10 mouse cellular contexts compared by ENCODE assay signal in genomic region chr9:43262811-43263550, GRCm38 (mm10). TPM values are rescaled to one million over a fixed set of nuclear protein-coding genes. Genes with fewer than 3 reads are reported as not detected.
DNase-seq lines count a peak whose midpoint lies in the region; ATAC-seq and TF ChIP-seq lines count a peak whose summit lies in the region.
"Had no signal": no experiment of that assay in that cellular context is flagged by ENCODE, and none has a peak within 500 bp of the region (broad histone marks: within the 10 kb centered on the region; RNA-seq: fewer than 3 reads in every experiment).

No protein-coding gene starts in this region.

- H3K4me3 ChIP-seq in lung, embryonic 14.5 days (ENCODE audit: low read depth, low read length) = no peak overlapping the region
- no peak overlapping the region for H3K4me3 ChIP-seq in lung, adult 2 months (replicated peaks; ENCODE audit: extremely low read depth, low read depth, low read length)
- H3K4me3 ChIP-seq in embryonic fibroblast, embryonic 13.5 days (ENCODE audit: insufficient read depth, low read length) = no peak overlapping the region
- no peak overlapping the region for H3K4me3 ChIP-seq in stomach, embryonic 14.5 days (ENCODE audit: low read depth, low read length)
- no peak overlapping the region for H3K4me3 ChIP-seq in midbrain, embryonic 15.5 days

- WGBS in lung, embryonic 14.5 days = 42% methylated on average over 9 of the region's 9 CpGs
- 70% methylated on average over 9 of the region's 9 CpGs for WGBS in lung, adult 2 months
- WGBS in stomach, embryonic 14.5 days = 42% methylated on average over 9 of the region's 9 CpGs
- 77% methylated on average over 9 of the region's 9 CpGs for WGBS in midbrain, embryonic 15.5 days

- H3K4me1 ChIP-seq in lung, embryonic 14.5 days (ENCODE audit: insufficient read depth) = peaks cover 24% of the 10 kb centered on the region
- H3K4me1 ChIP-seq in lung, adult 2 months (ENCODE audit: control insufficient read depth, insufficient read depth, low read length) = no peaks in the 10 kb centered on the region; the same call in 1 of the 2 replicates
- peaks cover 11% of the 10 kb centered on the region for H3K4me1 ChIP-seq in embryonic fibroblast, embryonic 13.5 days (ENCODE audit: control insufficient read depth, insufficient read depth, low read length)
- peaks cover 35% of the 10 kb centered on the region for H3K4me1 ChIP-seq in stomach, embryonic 14.5 days (ENCODE audit: control insufficient read depth, insufficient read depth, low read length)
- no peaks in the 10 kb centered on the region for H3K4me1 ChIP-seq in midbrain, embryonic 15.5 days

- no peak for TF ChIP-seq CTCF in lung, embryonic 14.5 days (IDR thresholded peaks at IDR 0.05; ENCODE audit: low read depth)
- TF ChIP-seq CTCF in lung, adult 2 months (IDR thresholded peaks at IDR 0.05; ENCODE audit: insufficient read depth, low read length) = no peak
- TF ChIP-seq CTCF in embryonic fibroblast, embryonic 13.5 days (IDR thresholded peaks at IDR 0.05; ENCODE audit: borderline replicate concordance, insufficient read depth, low read length) = no peak

- no peaks in the 10 kb centered on the region for H3K36me3 ChIP-seq in lung, embryonic 14.5 days (ENCODE audit: insufficient read depth)
- H3K36me3 ChIP-seq in stomach, embryonic 14.5 days (ENCODE audit: control insufficient read depth, insufficient read depth, low read length) = no peaks in the 10 kb centered on the region
- no peaks in the 10 kb centered on the region for H3K36me3 ChIP-seq in midbrain, embryonic 15.5 days (replicated peaks)

- DNase-seq in lung, embryonic 14.5 days = peak; percentile 74
- no peak for DNase-seq in lung, adult 2 months
- peak; percentile 68 for DNase-seq in kidney, postnatal 14 days
- no peak for DNase-seq in cerebellum, adult 9-10 months
- no peak for DNase-seq in thymus, adult 18-20 months
- DNase-seq: left cerebral cortex, postnatal 4 days; right cerebral cortex, postnatal 25 days had no signal

- no peaks in the 10 kb centered on the region for H3K9me3 ChIP-seq in lung, embryonic 14.5 days (ENCODE audit: low read depth, low read length)
- no peaks in the 10 kb centered on the region for H3K9me3 ChIP-seq in stomach, embryonic 14.5 days (ENCODE audit: control insufficient read depth, low read depth, low read length)
- H3K9me3 ChIP-seq in midbrain, embryonic 15.5 days = no peaks in the 10 kb centered on the region

- H3K27ac ChIP-seq in lung, embryonic 14.5 days (ENCODE audit: low read depth) = peak overlapping the region; percentile 96
- H3K27ac ChIP-seq in embryonic fibroblast, embryonic 13.5 days (ENCODE audit: insufficient read depth, low read length) = peak overlapping the region; percentile 97
- peak overlapping the region; percentile 94 for H3K27ac ChIP-seq in stomach, embryonic 14.5 days (ENCODE audit: low read length)
- H3K27ac ChIP-seq in midbrain, embryonic 15.5 days = no peak overlapping the region

- peak; percentile 29 for ATAC-seq in lung, embryonic 14.5 days (ENCODE audit: insufficient read depth)
- no peak for ATAC-seq in stomach, embryonic 14.5 days (ENCODE audit: insufficient number of reproducible peaks, insufficient read depth, low FRiP score, low read depth)
- ATAC-seq in midbrain, embryonic 15.5 days (replicated peaks) = no peak

- no peak overlapping the region for H3K9ac ChIP-seq in lung, embryonic 14.5 days
- H3K9ac ChIP-seq in stomach, embryonic 14.5 days (replicated peaks; ENCODE audit: low read depth, low read length) = no peak overlapping the region
- no peak overlapping the region for H3K9ac ChIP-seq in midbrain, embryonic 15.5 days

- no peak for TF ChIP-seq POLR2A in lung, adult 2 months (IDR thresholded peaks at IDR 0.05; ENCODE audit: borderline replicate concordance, extremely low read depth, low read depth, low read length)
- no peak for TF ChIP-seq POLR2A in embryonic fibroblast, embryonic 13.5 days (IDR thresholded peaks at IDR 0.05; ENCODE audit: low read depth, low read length)

- no peaks in the 10 kb centered on the region for H3K27me3 ChIP-seq in lung, embryonic 14.5 days (ENCODE audit: insufficient read depth, low read length)
- no peaks in the 10 kb centered on the region for H3K27me3 ChIP-seq in stomach, embryonic 14.5 days (ENCODE audit: control insufficient read depth, insufficient read depth, low read length)
- H3K27me3 ChIP-seq in midbrain, embryonic 15.5 days (replicated peaks) = 0 out of 2 replicates have a peak, but pooled peaks cover 3% of the 10 kb centered on the region

- H3K4me2 ChIP-seq in lung, embryonic 14.5 days = no peak overlapping the region
- H3K4me2 ChIP-seq in stomach, embryonic 14.5 days (replicated peaks; ENCODE audit: low read depth, low read length) = 0 out of 2 replicates have a peak overlapping the region, but pooled peaks have one; percentile 4
- H3K4me2 ChIP-seq in midbrain, embryonic 15.5 days = no peak overlapping the region

RNA-seq across cellular contexts. Expression of gene Oaf, which starts 23.3 kb away (rescaled TPM):
- polyA plus RNA-seq in lung, embryonic 14.5 days (2014; fragmentation: Nextera tagmentation; extraction: Ambion mirVana) = 84.5 and 95.4 TPM in 2 replicates
- polyA plus RNA-seq in lung, adult 2 months (2012; rRNA removed) = 9.2 and 10.1 TPM in 2 replicates
- 147 and 210 TPM in 2 replicates for polyA plus RNA-seq in embryonic fibroblast, embryonic 13.5 days (2011; ENCODE audit: insufficient read length, low read depth, missing spikeins)
- polyA plus RNA-seq in stomach, embryonic 14.5 days (2014; fragmentation: Nextera tagmentation; extraction: Ambion mirVana) = 92.9 and 99.3 TPM in 2 replicates
- 5.1 and 6.4 TPM in 2 replicates for polyA plus RNA-seq in midbrain, embryonic 15.5 days (2015; fragmentation: Nextera tagmentation; extraction: Ambion mirVana)

RNA-seq across cellular contexts. Expression of gene Trim29, which starts 47.7 kb away (rescaled TPM):
- 0.19 and 0.21 TPM in 2 replicates for polyA plus RNA-seq in lung, embryonic 14.5 days (2014; fragmentation: Nextera tagmentation; extraction: Ambion mirVana)
- polyA plus RNA-seq in lung, adult 2 months (2012; rRNA removed) = 6.1 and 25.1 TPM in 2 replicates
- polyA plus RNA-seq in embryonic fibroblast, embryonic 13.5 days (2011; ENCODE audit: insufficient read length, low read depth, missing spikeins) = not detected in 2 replicates
- polyA plus RNA-seq in stomach, embryonic 14.5 days (2014; fragmentation: Nextera tagmentation; extraction: Ambion mirVana) = 24.6 and 27.9 TPM in 2 replicates
- 0.62 TPM in 1 of 2 replicates, not detected in the other for polyA plus RNA-seq in midbrain, embryonic 15.5 days (2015; fragmentation: Nextera tagmentation; extraction: Ambion mirVana)

RNA-seq across cellular contexts. Expression of gene Pou2f3, which starts 52.8 kb away (rescaled TPM):
- polyA plus RNA-seq in lung, embryonic 14.5 days (2014; fragmentation: Nextera tagmentation; extraction: Ambion mirVana) = 0.08 and 0.16 TPM in 2 replicates
- polyA plus RNA-seq in lung, adult 2 months (2012; rRNA removed) = 0.07 and 0.46 TPM in 2 replicates
- not detected in 2 replicates for polyA plus RNA-seq in embryonic fibroblast, embryonic 13.5 days (2011; ENCODE audit: insufficient read length, low read depth, missing spikeins)
- polyA plus RNA-seq in stomach, embryonic 14.5 days (2014; fragmentation: Nextera tagmentation; extraction: Ambion mirVana) = 0.27 and 0.71 TPM in 2 replicates
- 0.08 and 0.14 TPM in 2 replicates for polyA plus RNA-seq in midbrain, embryonic 15.5 days (2015; fragmentation: Nextera tagmentation; extraction: Ambion mirVana)

Comparison
In these comparisons a context has a peak if more than half of its experiments do, and no peak if none do; other contexts are left out.
1. DNase-seq: peak in lung, embryonic 14.5 days (single experiment) and kidney, postnatal 14 days (single experiment); none in lung, adult 2 months (single experiment), cerebellum, adult 9-10 months (single experiment) and thymus, adult 18-20 months (0 of 2).